Mouse (Mus musculus): ENCODE measurements at regions not wholly inside any gene's neighbourhood (a gene's known extent, or its start where the extent isn't known, plus 50 kb on each side); places are given as distances from the start of the nearest gene placed in this dataset.

DNA sequence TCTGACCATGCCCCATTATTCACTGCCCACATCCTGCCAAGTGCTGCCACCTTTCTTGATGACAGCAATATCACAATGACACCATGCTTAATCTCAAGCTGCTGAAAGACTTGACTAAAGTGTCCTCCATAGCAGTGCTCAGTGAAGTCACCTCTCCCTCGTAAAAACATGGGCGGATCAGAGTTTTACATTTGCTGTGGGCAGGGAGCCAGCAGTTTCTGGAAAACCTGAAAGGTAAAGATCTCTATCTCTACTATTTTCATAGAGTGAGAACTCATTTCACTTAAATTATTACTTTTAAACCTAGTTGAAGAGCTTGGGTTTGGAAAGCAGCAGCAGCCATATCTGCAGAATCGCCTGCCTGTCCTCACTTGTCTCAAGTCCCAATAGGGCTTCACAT is 211.6 kb upstream of the Gmds start:
- TF ChIP-seq CTCF (conservative IDR thresholded peaks at IDR 0.05; ENCODE audit: insufficient read depth, insufficient read length, low read depth, low read length) (no peak), POLR2A (IDR thresholded peaks at IDR 0.05; ENCODE audit: low read depth, low read length) (no peak)

All from kidney, adult 2 months (tissue).